Mouse (Mus musculus) ZHBTc4 (cell line): ENCODE measurements around the gene Iqcf3.

Experiments
- DNase-seq: peaks from one replicate; pipeline ENCODE4 v3.0.0-alpha.2; 2011; ENCODE audit warnings: low read depth, low spot score

The Iqcf3 gene

DNA sequence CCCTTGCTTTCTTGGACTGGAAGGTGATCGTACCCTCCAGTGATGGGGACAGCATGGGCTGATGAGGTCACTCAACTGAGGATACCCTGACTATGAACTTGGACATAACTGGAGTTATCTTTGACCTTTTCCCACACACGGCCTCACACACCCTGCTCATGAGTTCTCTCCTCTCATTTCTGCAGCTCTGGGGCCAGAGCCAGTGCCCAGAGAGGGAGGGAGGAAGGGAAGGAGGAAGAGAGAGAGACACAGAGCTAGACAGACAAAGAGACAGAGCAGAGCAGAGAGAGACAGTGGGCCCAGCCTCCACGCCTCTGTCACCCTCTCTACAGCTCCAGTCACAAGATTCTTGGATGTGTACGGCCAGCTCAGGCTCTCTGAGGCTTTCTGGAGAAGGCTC, 89.1 kb downstream of the Iqcf3 start:
- DNase-seq: no peak

DNA sequence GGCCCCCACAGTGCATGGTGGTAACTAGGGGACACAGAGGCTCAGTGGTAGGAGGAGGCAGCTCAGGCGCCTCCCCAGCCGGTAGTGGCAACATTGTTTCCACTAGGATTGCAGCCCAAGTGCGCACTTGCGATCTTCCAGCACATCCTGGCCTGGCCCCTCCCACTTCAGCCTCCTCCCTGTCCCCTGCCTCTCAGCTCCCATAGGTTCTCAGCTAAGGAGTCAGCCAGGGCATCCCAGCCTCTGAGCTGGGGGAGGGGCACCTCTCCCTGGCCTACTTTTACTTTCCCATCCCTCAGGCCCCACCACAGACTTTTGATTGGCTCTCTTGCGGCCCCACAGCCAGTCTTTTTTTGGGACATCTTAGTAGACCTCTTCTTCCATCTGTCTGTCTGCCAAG, 89.5 kb downstream of the Iqcf3 start:
- DNase-seq: peak; percentile 93

DNA sequence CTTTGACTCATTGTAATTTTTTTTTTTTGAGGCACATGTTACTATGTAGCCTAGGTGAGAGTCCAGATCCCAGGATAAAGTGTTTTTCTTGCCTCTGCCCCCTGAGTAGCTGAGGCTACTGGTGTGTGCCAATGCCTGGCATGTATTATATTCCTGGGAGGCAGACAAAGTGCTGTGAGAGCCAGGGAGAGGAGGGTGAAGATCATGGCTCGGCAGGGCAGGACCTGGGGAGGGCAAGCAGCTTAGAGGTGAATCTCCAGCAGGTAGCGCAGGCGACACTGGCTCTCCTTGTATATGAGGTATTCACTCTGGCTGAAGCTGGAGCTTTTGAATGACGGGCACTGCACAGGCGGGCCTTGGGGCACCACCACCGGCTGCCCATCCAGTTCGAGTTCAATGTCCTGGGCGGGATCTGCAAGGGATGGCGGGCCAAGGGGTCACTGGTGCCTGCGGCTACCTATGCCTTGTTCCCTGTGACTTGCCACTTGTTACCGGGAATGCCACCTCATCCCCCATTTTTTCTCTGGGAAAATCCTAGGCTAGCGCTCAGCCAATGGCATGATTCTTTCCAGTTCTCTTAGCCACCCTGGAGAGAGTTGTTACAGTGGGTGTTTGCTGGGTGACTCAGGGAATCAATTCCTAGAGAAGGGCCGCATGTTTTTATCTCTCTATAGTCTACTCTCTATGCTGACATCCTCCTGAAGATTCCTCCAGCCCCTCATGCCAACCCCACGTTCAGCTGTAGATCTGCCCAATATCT, 90.3 kb downstream of the Iqcf3 start:
- DNase-seq: no peak

DNA sequence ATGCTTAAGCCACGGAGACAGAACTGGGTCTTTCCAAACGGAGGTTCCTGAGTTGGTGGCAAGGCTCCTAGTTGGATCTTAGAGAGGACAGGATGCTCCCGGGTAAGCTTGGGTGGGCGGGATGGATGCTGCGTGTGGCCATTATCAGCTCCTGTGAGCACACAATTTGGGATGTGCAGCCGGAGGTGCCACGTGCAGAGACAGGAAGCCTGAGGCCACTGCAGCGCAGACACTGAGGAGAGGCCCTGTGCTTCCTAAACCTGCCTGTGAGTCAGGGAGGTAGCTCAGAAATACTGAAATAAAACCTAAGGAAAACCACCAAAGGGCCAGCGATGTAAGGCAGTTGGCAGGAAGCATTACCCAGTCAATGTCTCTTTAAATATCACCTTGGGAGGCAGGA, 91.7 kb downstream of the Iqcf3 start:
- DNase-seq: no peak

DNA sequence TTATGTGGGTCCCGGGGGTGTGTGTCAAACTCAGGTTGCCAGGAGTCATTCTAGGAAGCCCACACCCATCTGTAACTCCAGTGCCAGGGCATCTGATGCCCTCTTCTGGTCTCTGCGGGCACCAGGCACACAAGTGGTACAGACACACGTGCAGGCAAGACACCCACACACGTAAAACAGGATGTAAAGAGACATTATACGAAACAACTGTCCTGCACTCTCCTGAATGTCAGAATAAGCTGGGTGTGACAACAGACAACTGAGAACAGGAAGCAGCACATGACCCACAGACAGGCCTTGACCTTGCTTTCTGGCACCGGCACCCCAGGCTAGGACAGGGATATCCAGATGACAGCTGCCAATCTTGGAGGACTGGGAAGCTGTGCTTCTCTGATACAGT, 92.1 kb downstream of the Iqcf3 start:
- no peak for DNase-seq

DNA sequence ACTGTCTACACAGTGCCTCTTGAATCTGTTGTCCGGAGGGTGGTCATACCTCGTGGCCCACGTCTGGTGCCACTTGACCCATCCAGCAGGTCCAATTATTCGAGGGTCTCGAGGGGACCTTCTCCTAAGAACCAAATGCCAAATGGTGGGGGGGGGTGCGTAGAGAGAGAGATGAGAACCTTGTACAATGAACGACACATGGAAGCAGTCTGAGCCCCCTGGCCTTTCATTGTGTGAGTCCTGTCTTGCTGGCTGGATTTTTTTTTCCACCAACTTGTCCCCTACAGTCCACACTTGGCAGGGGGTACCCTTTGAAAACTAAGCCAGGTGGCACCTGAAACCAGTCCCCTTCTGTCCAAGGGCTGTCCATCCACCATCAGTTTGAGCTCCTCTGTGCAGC, 93.7 kb downstream of the Iqcf3 start:
- no peak for DNase-seq

DNA sequence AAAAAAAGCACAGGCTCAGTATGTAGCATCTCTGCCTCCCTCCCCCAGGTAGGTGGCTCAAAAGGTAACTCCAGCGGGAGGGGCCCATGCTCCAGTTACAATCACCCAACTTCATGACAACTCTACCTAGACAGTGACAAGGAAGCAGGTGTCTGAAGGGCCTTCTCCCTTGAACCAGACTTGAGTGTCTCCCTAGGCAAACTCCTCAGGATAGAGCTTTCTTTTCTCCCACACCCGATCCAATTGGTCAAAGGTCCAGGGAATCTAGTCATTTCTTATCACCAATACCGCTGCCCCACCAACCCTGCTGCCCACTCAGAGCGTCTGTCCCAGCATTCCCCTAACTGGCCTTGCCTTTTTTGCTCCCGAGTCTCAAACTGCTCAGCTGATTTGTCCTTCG, 94.7 kb downstream of the Iqcf3 start:
- no peak for DNase-seq

DNA sequence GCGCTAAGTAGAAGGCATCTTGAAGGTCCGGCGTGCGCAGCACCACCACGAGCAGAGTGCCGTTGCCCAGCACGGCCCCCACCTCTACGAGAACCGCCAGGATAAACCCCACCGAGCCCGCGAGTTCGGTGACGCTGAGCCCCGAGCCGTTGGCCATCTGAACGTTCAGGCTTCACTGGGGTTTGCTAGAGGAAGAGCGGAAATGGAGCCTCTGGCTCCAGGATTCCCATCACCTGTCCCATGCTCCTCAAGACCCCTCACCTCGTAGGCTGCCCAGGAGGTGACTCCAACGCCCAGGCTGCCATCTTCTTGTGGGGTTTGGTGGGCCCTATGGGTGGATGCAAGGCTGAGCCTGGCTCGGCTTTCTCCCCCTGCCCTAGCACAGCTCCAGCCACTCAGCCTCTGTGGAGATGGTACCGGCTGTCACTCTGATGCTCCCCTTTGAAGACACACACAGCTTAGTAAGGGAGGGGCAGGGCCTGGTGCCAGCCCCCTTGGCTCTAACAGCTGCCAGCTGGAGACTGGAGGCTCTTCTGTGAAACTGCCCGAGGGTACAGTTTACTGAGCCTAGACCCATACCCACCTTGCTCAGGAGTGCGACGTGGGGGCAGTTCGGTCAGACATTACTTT, 95.7 kb downstream of the Iqcf3 start, which contains the start of gene Gpr62:
Gene Gpr62, minus strand, starts transcription at position 368 of the 630 bp plus-strand sequence.
- DNase-seq: no peak

DNA sequence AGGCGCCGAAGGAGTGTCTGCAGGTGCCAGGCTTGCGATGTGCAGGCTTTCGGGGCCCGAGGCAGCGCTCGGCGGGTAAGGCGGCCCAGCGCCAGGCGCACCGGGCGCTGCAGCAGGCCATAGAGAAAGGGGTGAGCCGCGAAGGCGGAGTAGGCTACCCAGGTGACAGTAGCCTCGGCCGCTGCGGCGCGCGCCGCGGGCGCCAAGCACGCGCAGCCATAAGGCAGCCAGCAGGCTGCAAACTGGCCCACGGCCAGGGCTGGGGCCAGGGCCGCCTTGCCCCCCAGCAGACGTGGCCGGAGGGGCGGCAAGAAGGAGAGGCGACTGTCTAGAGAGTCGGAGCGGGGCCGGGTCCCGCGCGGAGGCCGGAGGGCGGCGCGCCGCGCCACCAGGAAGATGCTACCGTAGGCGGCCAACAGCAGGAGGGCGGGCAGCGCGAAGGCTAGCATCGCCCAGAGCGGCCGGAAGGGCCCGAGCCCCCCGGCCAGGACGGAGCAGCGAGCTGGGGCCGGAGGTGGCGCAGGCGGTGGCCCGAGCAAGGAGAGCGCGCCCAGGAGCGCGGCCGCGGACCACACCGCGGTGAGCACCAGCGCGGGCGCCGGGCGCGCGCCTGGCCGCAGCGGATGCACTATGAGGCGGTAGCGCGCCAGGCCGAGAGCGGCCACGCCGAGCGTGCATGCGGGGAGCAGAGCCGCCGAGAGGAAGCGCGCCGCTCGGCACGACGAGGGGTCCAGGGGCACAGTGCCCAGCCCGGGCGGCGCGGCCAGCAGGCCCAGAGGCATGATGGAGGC, 96.5 kb downstream of the Iqcf3 start:
- DNase-seq: peak; percentile 77

DNA sequence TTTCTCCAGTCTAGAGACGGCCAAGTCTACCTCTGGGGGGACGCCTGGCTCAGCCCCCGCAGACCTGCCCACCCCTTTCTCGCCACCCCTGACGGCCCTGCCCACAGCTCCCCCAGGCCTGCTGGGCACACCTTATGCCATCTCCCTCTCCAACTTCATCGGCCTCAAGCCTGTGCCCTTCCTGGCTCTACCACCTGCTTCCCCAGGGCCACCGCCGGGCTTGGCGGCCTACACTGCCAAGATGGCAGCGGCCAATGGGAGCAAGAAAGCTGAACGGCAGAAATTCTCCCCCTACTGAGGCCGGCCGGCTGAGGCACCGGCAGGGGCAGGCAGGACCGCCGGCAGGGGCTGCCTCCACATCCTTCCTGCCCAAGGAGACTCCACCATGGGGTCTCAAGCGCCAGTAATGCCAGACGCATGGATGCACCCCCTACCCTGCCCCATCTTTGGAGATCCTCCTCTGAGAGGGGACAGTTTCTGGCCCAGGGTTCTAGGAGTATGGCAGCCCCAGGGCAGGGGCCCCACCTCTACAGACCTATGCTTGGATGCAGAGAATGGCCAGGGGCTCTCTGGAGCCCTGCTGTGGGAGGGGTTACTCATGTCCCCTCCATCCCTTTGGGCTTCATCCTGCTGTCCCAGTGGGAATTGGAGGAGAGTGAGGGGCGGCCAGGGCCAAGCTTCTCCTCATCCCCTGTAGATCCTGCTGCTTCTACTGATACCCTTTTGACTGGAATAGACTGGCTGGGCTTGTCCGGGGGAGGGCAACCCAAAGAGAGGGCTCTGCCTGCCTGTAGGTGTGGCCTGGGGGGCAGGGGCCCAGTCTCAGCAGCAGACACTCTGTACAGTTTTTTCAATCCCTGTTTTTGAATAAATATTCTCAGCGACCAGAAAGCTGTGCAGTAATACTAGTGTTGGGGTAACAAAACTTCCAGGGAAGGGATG, 98.0 kb downstream of the Iqcf3 start:
- no peak for DNase-seq

DNA sequence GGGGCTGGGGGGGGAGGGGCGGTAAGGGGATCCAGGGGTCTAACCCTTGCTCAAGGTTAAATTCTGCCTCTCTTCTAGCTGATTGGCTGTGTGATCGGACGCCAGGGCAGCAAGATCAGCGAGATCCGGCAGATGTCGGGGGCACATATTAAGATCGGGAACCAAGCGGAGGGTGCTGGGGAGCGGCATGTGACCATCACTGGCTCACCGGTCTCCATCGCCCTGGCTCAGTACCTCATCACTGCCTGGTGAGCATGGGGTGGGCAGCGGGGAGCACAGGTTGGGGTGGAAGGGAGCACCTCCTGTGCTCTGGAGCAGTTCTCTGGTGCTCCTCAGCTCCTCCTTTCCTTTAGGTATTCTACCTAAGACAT, 99.0 kb downstream of the Iqcf3 start:
- DNase-seq: no peak

DNA sequence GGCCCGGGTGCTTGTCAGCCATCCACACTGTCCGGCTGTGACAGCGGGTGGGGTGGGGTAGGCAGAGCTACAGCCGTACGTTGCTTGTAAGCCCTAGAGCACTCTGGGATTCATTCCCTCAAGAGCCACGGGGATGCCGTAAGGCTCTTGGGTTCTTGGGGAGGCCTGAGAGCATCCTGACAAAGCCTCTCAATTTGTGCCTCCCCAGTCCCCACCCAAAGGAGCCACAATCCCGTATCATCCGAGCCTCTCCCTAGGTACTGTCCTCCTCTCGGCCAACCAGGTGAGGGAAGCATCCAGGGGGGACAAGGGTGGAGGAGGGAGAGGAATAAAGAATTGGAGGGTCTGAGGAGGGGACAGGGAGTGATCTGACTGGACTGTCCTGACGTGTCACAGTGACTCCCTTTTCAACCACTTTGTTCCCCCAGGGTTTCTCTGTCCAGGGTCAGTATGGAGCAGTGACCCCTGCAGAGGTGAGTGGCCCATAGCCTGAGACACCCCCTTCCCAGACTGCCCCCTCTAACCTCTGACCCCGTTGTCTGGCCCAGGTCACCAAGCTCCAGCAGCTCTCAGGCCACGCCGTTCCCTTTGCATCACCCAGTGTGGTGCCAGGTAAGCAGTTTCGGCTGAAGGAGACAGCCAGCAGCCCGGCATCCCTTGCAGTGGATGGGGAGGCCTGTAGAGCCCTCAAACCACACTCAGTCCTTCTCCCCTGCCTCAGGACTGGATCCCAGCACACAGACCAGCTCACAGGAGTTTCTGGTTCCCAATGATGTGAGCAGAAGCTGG, 99.6 kb downstream of the Iqcf3 start:
- no peak for DNase-seq

DNA sequence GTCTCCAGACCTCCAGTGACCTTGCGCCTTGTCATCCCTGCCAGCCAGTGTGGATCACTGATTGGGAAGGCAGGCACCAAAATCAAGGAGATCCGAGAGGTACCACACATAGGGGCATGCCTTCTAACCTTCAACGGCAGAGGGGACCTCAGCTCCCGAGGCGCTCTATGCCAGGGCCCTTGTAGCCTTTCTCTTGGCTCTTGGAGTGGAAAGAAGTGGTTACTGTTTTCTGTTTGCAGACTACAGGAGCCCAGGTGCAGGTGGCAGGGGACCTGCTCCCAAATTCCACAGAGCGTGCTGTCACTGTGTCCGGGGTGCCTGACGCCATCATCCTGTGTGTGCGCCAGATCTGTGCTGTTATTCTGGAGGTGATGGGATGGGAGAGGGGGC, 100.4 kb downstream of the Iqcf3 start:
- DNase-seq: no peak

DNA sequence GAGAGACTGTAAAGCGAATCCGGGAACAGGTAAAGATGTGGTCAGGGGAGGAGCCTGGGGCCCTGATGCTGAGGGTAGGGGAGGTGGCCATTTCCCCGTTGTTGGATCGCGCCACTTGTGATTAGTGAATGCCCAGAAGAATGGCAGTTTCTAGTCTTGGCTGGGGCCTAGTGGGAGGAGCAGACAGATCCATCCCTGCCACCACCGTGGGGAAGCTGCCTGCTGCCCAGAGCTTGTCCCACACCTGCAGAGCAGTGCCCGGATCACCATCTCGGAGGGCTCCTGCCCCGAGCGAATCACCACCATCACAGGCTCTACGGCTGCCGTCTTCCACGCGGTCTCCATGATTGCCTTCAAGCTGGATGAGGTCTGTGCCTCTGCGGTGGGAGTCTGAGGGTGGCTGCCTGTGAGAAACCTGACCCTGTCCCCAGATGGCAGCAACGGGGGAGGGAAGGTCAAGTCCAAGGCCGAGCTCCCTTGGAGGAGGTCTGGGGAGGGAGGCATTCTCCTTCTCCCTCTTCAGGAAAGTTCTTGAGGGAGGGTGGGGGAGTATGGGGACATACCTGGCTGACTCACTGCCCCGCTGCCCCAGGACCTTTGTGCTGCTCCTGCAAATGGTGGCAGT, 100.9 kb downstream of the Iqcf3 start:
- no peak for DNase-seq

DNA sequence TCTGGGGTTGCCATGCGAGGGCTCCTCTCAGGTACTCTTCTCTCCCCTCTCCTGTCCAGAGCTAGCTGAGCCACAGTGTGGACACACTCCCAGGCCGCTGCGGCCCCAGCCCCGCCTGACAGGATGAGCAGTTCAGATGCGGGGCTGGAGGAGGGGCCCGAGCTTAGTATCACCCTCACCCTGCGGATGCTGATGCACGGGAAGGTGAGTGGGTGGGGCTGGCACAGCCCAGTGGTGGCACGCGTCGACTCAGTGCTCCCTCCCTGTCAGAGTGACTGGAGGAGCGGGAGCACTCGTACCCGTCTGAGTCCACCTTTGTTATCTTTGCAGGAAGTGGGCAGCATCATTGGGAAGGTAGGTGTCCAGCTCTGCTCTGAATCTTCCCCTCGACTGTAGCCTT, 101.5 kb downstream of the Iqcf3 start:
- DNase-seq: no peak

DNA sequence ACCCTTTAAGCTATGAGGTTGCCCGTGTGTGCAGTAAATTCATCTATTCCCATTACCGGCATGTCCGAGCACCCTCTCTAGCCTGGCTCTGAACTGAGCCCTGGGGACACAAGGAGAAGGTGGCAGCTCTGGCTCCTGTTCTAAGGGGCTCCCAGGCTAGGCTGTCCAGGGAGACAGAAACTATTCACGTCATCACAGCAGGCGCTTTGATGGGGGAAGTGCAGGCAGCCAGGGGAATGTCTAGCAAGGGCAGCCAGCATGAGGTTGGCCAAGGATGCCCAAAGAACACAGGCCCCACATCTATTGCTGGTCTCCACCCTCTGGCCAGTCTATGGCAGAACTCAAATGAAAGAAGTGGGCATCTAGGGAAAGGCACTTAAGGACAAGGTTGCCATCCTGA, 103.5 kb downstream of the Iqcf3 start:
- DNase-seq: no peak

DNA sequence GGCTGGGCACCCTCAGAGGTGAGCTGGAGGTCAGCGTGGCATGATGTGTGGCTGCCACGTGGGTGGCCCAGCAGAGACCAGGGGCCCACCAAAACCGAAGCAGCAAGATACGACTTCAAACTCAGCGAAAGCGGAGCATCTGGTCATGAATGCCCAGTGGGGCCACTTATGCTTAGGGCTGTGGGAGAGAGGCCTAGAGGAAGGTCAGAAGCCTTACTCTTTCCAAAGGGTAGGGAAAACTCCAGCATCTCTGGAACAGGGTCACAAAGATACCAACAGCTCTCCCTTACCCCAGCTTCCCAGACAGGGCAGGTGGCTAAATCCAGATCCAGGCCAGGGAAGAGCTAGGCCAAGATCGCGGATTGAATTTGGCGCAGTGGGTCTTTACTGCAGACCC, 104.3 kb downstream of the Iqcf3 start:
- DNase-seq: no peak

DNA sequence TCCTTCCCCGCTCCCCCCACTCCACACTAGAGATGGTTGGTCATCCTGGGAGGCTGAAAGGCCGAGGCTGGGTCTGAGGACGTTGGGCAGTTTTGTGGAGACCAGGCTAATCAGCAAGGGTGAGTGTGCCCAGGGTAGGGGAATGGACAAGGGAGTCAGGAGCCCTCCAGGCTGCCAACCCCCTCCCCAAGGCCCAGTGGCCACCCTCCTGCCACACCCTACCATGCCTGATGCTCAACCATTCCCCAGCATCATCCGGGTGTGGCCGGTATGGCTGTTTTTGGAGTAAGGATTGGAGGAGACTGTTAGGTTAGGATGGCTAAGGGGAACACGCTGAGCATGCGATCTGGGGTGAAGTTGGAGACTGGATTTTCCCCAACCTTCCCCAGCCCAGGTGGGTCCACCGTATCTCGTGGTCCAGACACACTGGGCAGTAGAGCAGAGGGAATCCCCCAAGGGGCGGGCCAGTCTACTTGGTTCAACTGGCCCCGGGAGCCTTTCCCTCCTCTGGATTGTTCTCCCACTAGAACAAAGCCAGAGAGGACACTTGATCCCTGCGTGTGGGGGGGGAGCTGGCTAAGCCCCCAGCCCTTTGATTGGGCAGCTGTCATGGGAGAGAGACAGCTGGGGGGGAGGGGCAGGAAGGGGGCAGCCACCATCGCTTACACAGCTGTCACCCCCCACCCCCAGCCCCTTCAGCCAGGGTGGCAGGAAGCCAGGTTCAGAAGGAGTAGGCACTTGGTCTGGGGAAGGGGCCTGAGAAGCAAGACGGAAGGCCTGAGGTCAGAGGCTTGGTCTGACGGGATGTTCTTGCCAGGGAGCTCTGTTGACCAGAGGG, 104.9 kb downstream of the Iqcf3 start:
- no peak for DNase-seq

DNA sequence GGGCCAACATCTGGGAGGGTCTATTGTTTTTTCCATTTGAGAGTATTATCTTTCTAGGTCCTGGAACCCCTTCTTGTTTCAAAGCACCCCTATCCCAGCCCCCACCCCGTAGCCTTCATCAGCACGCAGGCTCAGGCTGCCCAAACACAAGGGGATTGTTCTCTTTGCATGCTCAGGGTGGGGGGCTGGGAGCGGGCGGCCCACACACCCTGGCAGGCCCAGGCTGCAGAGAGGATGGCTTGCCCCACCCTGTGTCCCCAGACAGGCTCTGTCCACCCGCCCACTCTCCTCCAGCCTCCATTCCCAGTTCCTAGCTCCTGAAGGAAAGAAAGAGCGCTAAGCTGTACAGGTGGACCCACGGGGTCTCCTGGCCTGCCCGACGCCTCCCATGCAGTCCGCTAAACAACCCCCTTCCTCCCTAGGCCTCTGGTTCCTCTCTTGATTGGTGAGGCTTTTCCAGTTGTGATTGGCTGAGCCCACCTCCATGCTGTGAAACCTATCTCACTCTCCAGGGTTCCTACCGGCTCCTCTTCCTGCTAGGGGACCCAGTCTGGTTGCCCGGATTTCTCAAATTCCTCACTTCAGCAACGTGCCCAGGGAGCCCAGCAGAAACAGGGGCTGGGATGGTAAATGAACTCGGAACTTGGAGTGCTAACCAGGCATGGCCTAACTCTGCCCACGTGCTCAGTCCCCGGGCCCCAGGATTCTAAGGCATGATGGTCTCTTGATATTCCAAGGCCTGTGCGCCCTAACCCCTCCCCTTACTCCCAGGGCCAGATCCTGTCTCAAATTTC, 106.3 kb downstream of the Iqcf3 start:
- peak; percentile 65 for DNase-seq
